Mouse (Mus musculus): ENCODE data around the gene Gpr141.

The Gpr141 gene

GRCm38 (mm10) chr13:19718954-19719353, 105.1 kb downstream of the Gpr141 start:
- no peak for DNase-seq

DNA sequence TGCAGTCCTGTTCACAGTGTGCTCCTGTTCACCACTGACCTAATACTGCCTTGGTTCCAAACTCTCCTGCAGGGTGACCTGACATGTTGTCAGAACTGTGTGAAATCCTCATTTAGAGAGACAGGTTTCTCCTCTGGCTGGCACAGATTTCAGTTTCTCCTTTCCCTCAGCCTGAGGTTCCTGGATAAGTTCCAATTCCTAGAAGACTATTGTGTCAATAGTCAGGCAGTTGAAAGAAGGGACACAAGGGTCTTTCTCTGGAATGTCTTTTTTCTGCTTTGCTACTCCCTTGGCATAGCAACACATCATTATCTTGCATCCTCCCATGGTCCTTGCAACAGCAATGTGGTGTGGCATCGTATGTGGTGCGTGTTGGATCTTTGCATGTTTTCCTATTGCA, 106.9 kb downstream of the Gpr141 start:
- no peak for DNase-seq

DNA sequence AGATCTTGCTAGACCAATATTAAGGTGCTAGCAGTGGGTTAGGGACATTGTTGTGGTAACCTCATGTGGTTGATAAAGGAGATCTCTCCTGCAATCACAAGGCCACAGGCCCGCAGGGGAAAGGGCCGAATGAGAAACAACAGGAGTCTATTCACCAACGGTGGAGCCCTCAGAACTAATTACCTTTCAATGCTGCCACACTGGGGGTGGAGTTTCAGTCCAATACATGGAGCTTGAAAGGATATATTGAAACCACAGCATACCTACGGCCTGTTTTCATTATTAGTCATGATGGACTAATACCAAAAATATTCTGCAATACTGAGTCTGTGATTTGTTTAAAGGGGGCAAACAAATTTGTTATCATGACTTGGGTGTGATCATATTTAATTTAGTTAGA, 120.3 kb downstream of the Gpr141 start:
- no peak for DNase-seq

DNA sequence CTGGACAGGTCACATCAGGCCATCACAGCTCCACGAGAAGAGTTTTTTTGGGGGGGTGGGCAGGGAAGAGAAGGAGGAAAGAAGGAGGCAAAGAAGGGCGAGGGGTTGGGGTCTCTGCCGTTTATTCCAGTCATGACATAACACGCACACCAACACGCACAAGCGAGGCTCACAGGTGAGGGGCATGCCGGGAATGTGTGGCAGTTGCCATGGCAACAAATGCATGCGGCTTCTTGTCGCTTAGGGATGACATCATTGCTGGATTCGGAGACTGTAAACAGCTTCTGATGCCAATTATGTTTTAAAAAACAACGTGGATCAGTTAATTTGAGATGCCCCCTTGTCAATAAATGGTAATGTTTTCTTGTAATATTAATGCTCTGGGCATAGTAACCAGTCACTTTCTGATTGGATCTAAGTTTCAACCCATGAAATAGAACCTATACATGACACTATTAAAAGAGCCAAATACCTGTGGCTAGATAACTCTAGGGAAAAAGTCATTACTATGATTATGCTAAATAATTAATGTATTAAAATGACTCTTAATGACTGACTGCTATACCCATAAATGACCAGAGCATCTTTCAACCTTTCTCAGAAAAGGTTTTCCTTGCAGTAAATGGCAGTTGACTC, 122.5 kb downstream of the Gpr141 start:
- DNase-seq: no peak

- no peak for DNase-seq
Observed at GRCm38 (mm10) chr13:19700733-19701442, 123.2 kb downstream of the Gpr141 start.

Measured in B cell, adult 2 months (primary cell).